Mouse (Mus musculus): ENCODE results near the gene Kdm5a. TPM values are rescaled to one million over a fixed set of nuclear protein-coding genes. Genes with fewer than 3 reads are reported as not detected.

Kdm5a gene
- polyA plus RNA-seq, 2 experiments, result 13.5 to 45.4 TPM

DNA sequence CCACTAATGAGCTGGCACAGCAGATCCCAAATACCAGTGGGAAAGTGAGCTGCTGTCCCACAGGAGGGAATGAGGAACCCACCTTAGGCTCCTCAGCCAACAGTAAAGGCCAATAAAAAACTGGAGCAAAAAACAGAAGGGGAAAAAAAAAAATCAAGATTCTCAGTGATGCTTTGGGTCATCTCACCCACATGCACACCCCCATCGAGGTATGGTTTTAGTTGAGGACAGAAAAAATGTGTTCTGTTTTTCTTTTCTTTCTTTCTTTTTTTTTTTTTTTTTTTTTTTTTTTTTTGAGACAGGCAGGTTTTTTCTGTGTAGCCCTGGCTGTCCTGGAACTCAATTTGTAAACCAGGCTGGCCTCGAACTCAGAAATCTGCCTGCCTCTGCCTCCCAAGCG is 89.6 kb downstream of the Kdm5a start:
- Histone ChIP-seq H3K36me3 (ENCODE audit: control insufficient read depth, insufficient read depth, low read length) (no peaks in the 10 kb centered on the region), H3K27ac (replicated peaks; ENCODE audit: low read depth, low read length) (no peak overlapping the region), H3K27me3 (ENCODE audit: control insufficient read depth, insufficient read depth, low read length) (no peaks in the 10 kb centered on the region), H3K9ac (ENCODE audit: low read depth, low read length, severe bottlenecking) (no peak overlapping the region), H3K4me3 (replicated peaks; ENCODE audit: low read length) (no peak overlapping the region), H3K4me1 (ENCODE audit: control insufficient read depth, insufficient read depth, low read length) (0 out of 2 replicates have a peak, but pooled peaks cover 3% of the 10 kb centered on the region), H3K9me3 (ENCODE audit: control insufficient read depth, low read length) (no peaks in the 10 kb centered on the region), H3K4me2 (replicated peaks; ENCODE audit: low read depth, low read length, severe bottlenecking) (no peak overlapping the region)
- ATAC-seq (ENCODE audit: low FRiP score, low read depth), result no peak
- no peak for DNase-seq (ENCODE audit: low spot score)
- no peak for TF ChIP-seq POLR2A (IDR thresholded peaks at IDR 0.05; ENCODE audit: borderline replicate concordance, extremely low read depth, insufficient read depth, insufficient read length)
- 95% methylated on average over 3 of the region's 3 CpGs for WGBS

DNA sequence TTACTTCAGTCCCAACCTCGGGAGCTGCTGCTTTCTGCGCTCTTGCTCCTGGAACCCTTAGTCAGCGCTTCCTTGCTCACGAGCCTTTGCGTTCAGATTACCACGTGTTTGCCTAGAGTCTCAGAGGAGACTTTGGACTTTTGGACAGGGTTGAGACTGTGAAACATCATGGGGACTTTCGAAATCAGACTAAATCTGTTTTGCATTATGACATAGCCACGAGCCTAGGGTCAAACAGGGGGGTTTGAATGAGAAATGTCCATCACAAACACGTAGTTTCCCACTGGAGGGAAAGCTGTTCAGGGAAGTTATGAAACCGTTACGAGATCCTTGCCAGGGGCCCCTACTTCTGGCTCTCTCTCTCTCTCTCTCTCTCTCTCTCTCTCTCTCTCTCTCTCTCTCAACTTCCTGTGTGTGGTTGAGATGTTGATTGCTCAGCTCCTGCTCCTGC is 90.7 kb downstream of the Kdm5a start:
- 27% methylated on average over 11 of the region's 11 CpGs for WGBS
- ATAC-seq (ENCODE audit: low FRiP score, low read depth) (peak; percentile 62), DNase-seq (ENCODE audit: low spot score) (peak; percentile 54)
- Histone ChIP-seq H3K36me3 (ENCODE audit: control insufficient read depth, insufficient read depth, low read length) (no peaks in the 10 kb centered on the region), H3K4me1 (ENCODE audit: control insufficient read depth, insufficient read depth, low read length) (0 out of 2 replicates have a peak, but pooled peaks cover 3% of the 10 kb centered on the region), H3K9ac (ENCODE audit: low read depth, low read length, severe bottlenecking) (no peak overlapping the region), H3K27ac (replicated peaks; ENCODE audit: low read depth, low read length) (no peak overlapping the region), H3K4me3 (replicated peaks; ENCODE audit: low read length) (no peak overlapping the region), H3K27me3 (ENCODE audit: control insufficient read depth, insufficient read depth, low read length) (no peaks in the 10 kb centered on the region), H3K4me2 (replicated peaks; ENCODE audit: low read depth, low read length, severe bottlenecking) (no peak overlapping the region), H3K9me3 (ENCODE audit: control insufficient read depth, low read length) (no peaks in the 10 kb centered on the region)
- TF ChIP-seq POLR2A (IDR thresholded peaks at IDR 0.05; ENCODE audit: borderline replicate concordance, extremely low read depth, insufficient read depth, insufficient read length), result no peak

DNA sequence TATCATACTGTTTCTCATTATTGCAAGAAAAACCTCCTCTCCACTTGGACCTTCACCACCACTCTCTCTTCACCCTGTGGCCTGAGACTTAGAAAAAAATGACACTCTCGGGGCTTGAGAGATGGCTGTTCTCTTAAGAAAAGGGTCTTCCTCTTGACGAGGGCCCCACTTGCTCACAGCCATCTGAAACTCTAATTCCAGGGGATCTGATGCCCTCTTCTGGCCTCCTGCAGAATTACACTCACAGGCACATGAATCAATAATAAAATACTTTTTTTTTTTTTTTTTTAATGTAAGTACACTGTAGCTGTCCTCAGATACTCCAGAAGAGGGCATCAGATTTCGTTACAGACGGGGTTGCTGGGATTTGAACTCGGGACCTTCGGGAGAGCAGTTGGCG is 93.2 kb downstream of the Kdm5a start:
- H3K4me1 ChIP-seq (ENCODE audit: control insufficient read depth, insufficient read depth, low read length), result 0 out of 2 replicates have a peak, but pooled peaks cover 3% of the 10 kb centered on the region
- DNase-seq (ENCODE audit: low spot score) (no peak), ATAC-seq (ENCODE audit: low FRiP score, low read depth) (no peak)
- H3K4me2 ChIP-seq (replicated peaks; ENCODE audit: low read depth, low read length, severe bottlenecking), result no peak overlapping the region
- H3K27ac ChIP-seq (replicated peaks; ENCODE audit: low read depth, low read length), result no peak overlapping the region
- no peak for TF ChIP-seq POLR2A (IDR thresholded peaks at IDR 0.05; ENCODE audit: borderline replicate concordance, extremely low read depth, insufficient read depth, insufficient read length)
- H3K9ac ChIP-seq (ENCODE audit: low read depth, low read length, severe bottlenecking), result no peak overlapping the region
- WGBS, result 69% methylated on average over 7 of the region's 7 CpGs
- no peaks in the 10 kb centered on the region for H3K9me3 ChIP-seq (ENCODE audit: control insufficient read depth, low read length)
- no peaks in the 10 kb centered on the region for H3K36me3 ChIP-seq (ENCODE audit: control insufficient read depth, insufficient read depth, low read length)
- no peak overlapping the region for H3K4me3 ChIP-seq (replicated peaks; ENCODE audit: low read length)
- peaks cover 10% of the 10 kb centered on the region; the same call in 1 of the 2 replicates for H3K27me3 ChIP-seq (ENCODE audit: control insufficient read depth, insufficient read depth, low read length)

DNA sequence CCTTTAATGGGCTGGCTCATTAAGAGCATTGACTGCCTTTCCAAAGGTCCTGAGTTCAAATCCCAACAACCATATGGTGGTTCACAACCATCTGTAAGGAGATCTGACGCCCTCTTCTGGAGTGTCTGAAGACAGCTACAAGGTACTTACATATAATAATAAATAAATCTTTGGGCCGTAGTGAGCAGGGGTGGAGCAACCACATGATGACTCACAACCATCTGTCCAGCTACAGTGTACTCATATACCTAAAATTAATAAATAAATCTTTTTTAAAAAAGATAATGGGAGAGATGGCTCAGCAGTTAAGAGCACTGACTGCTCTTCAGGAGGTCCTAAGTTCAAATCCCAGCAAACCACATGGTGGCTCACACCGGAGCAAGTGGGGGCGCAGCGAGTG is 93.8 kb downstream of the Kdm5a start:
- no peak overlapping the region for H3K9ac ChIP-seq (ENCODE audit: low read depth, low read length, severe bottlenecking)
- peaks cover 3% of the 10 kb centered on the region; the same call in 1 of the 2 replicates for H3K4me1 ChIP-seq (ENCODE audit: control insufficient read depth, insufficient read depth, low read length)
- ATAC-seq (ENCODE audit: low FRiP score, low read depth), result no peak
- peaks cover 15% of the 10 kb centered on the region; the same call in 1 of the 2 replicates for H3K27me3 ChIP-seq (ENCODE audit: control insufficient read depth, insufficient read depth, low read length)
- no peak for TF ChIP-seq POLR2A (IDR thresholded peaks at IDR 0.05; ENCODE audit: borderline replicate concordance, extremely low read depth, insufficient read depth, insufficient read length)
- H3K9me3 ChIP-seq (ENCODE audit: control insufficient read depth, low read length), result no peaks in the 10 kb centered on the region
- WGBS, result 92% methylated on average over 5 of the region's 5 CpGs
- H3K27ac ChIP-seq (replicated peaks; ENCODE audit: low read depth, low read length), result no peak overlapping the region
- H3K4me2 ChIP-seq (replicated peaks; ENCODE audit: low read depth, low read length, severe bottlenecking), result no peak overlapping the region
- no peak overlapping the region for H3K4me3 ChIP-seq (replicated peaks; ENCODE audit: low read length)
- H3K36me3 ChIP-seq (ENCODE audit: control insufficient read depth, insufficient read depth, low read length), result no peaks in the 10 kb centered on the region
- no peak for DNase-seq (ENCODE audit: low spot score)

DNA sequence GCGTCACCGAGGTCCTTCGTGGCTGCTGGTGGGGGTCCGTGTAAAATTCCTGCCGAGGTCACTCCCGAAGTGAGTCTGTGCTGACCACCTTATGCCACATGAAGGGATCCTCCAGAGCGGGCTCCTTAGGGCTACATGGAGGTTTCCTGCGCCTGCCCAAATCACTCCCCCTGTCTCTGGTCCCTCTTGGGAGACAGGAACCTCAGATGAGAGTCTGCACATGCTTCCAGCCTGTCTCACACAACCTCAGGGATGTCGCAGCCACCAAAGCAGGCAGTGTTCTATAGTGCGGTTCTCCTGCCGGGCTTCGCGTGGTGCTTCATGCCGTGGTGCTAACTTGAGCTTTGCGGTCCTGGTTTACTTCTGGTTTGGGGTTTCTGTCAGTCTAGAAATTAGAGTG is 97.3 kb downstream of the Kdm5a start:
- no peak for TF ChIP-seq POLR2A (IDR thresholded peaks at IDR 0.05; ENCODE audit: borderline replicate concordance, extremely low read depth, insufficient read depth, insufficient read length)
- Histone ChIP-seq H3K4me2 (replicated peaks; ENCODE audit: low read depth, low read length, severe bottlenecking) (no peak overlapping the region), H3K9ac (ENCODE audit: low read depth, low read length, severe bottlenecking) (no peak overlapping the region), H3K36me3 (ENCODE audit: control insufficient read depth, insufficient read depth, low read length) (no peaks in the 10 kb centered on the region), H3K4me3 (replicated peaks; ENCODE audit: low read length) (no peak overlapping the region), H3K27me3 (ENCODE audit: control insufficient read depth, insufficient read depth, low read length) (peaks cover 40% of the 10 kb centered on the region), H3K27ac (replicated peaks; ENCODE audit: low read depth, low read length) (no peak overlapping the region), H3K4me1 (ENCODE audit: control insufficient read depth, insufficient read depth, low read length) (peaks cover 12% of the 10 kb centered on the region), H3K9me3 (ENCODE audit: control insufficient read depth, low read length) (no peaks in the 10 kb centered on the region)
- no peak for DNase-seq (ENCODE audit: low spot score)
- 65% methylated on average over 15 of the region's 15 CpGs for WGBS
- no peak for ATAC-seq (ENCODE audit: low FRiP score, low read depth)

DNA sequence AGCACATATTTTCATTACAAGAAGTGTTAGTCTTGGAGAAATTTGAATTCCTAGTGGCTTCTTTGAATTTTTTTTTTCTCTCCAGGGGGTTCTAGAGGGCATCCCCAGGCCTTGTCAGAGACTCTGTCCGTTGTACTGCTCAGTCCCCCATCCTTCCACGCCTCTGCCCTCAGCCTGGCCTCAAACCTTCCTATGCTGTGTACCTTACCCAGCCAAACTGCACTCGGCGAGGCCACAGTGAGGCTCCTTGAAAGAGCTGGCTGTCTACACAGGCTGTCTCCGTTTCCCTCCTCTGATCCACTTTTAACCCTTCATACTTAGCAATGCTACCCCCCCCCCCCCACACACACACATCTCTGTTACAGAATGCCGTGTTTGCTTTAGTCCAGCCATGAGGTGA is 98.3 kb downstream of the Kdm5a start:
- no peak overlapping the region for H3K4me3 ChIP-seq (replicated peaks; ENCODE audit: low read length)
- peaks cover 12% of the 10 kb centered on the region for H3K4me1 ChIP-seq (ENCODE audit: control insufficient read depth, insufficient read depth, low read length)
- H3K27me3 ChIP-seq (ENCODE audit: control insufficient read depth, insufficient read depth, low read length), result peaks cover 40% of the 10 kb centered on the region
- TF ChIP-seq POLR2A (IDR thresholded peaks at IDR 0.05; ENCODE audit: borderline replicate concordance, extremely low read depth, insufficient read depth, insufficient read length), result no peak
- no peaks in the 10 kb centered on the region for H3K36me3 ChIP-seq (ENCODE audit: control insufficient read depth, insufficient read depth, low read length)
- DNase-seq (ENCODE audit: low spot score), result no peak
- no peaks in the 10 kb centered on the region for H3K9me3 ChIP-seq (ENCODE audit: control insufficient read depth, low read length)
- H3K27ac ChIP-seq (replicated peaks; ENCODE audit: low read depth, low read length), result no peak overlapping the region
- H3K4me2 ChIP-seq (replicated peaks; ENCODE audit: low read depth, low read length, severe bottlenecking), result no peak overlapping the region
- WGBS, result 53% methylated on average over 6 of the region's 6 CpGs
- no peak for ATAC-seq (ENCODE audit: low FRiP score, low read depth)
- no peak overlapping the region for H3K9ac ChIP-seq (ENCODE audit: low read depth, low read length, severe bottlenecking)
